Mouse (Mus musculus): ENCODE measurements around the gene Riox2.

The Riox2 gene

GRCm38 (mm10) chr16:59521752-59522423 lies 50.3 kb downstream of the Riox2 start:
- DNase-seq = no peak

DNA sequence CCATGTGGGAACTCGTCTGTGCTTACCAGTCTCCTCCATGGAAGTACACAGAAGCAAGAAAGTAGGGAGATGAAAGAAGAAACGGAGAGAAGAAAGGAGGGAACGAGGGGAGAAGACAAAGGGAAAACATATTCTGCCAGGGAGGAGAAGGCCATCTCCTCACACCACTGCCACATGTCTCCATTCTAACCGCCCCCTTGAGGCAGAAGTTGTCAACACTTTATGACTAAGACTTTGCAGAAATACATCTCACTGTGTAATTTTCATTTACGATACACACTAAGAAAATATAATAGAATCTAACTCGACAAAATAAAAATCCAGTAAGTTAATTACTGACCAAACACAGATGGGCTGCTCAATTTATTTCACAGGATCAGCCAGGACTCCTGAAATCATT lies 55.4 kb downstream of the Riox2 start:
- no peak for DNase-seq

DNA sequence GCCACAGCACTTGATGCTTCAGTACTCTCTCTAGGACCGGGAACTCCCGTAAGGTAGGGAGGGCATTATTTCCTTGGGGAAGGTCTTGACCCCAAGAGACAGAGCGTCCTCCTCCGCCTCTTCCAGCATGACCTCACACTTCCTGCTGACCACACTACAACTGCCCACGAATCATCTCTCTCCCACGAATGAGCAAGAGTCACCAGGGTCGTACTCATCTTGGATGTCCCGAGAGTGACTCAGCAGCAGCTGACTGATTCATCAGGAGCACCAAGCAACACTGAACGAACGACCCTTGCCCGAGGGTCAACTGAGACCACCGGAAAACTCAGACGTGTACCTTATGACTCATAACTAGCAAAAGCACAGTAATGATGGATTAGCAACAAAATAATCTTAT lies 58.0 kb downstream of the Riox2 start:
- DNase-seq = no peak

DNA sequence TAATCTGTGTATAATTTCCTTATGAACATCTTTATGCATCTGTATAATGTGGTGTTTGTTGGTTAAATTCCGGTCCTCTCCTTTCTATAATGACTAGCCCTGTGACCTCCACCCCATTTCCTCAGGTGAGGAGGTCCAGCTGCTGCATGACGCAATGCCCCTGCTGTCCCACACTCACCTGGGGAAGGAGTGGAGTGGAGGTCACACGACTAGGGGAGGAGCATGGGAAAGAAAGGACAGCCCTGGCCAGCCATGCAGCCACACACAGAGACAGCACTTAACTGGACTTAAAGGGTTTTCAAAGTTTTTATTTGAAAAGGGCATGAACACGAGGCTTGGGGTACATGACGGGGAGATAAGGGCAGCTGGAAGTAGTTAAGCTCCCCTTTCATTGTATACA lies 59.7 kb downstream of the Riox2 start:
- DNase-seq = no peak

- DNase-seq = no peak
Observed at GRCm38 (mm10) chr16:59532561-59532960, 61.0 kb downstream of the Riox2 start.

- DNase-seq = no peak
Observed at GRCm38 (mm10) chr16:59534349-59534748, 62.8 kb downstream of the Riox2 start.

GRCm38 (mm10) chr16:59535673-59536072 lies 64.1 kb downstream of the Riox2 start:
- DNase-seq = no peak

DNA sequence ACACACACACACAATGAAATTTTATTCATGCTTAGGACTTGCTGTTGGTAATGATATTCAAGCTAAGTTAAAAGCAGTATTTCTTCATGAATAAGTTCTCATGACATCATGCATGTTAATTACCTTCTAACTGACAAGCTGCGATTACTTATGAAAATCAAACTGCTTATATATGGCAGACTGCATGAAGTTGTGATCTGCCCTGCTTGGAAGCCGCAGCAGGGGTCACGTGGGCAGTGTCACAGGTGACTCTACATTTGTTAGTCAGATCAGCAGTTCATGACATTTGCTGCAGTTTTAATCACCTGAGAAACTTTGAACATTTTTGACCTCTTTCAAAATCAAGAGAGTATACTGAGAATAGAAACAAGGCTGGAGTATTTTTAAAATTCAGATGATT lies 69.4 kb downstream of the Riox2 start:
- no peak for DNase-seq

GRCm38 (mm10) chr16:59541382-59541781 lies 69.8 kb downstream of the Riox2 start:
- no peak for DNase-seq
